Mouse (Mus musculus) MN1 (cell line): ENCODE measurements around the gene Hoxa10.

Source experiments
- DNase-seq: peaks from one replicate; pipeline ENCODE4 v3.0.0-alpha.2; 2016; ENCODE audit warnings: low spot score

Hoxa10 gene

GRCm38 (mm10) chr6:52240389-52241000, at the start of gene Hoxa10:
Hoxa10 (minus strand) TSS chr6:52240854.
- DNase-seq: no peak

- no peak for DNase-seq
Observed at GRCm38 (mm10) chr6:52290186-52290585, 49.5 kb upstream of the Hoxa10 start.

- DNase-seq: no peak
Observed at GRCm38 (mm10) chr6:52283896-52284295, 43.2 kb upstream of the Hoxa10 start.

GRCm38 (mm10) chr6:52281084-52281483, 40.4 kb upstream of the Hoxa10 start:
- DNase-seq: no peak

- no peak for DNase-seq
Observed at GRCm38 (mm10) chr6:52276920-52277319, 36.3 kb upstream of the Hoxa10 start.

GRCm38 (mm10) chr6:52276382-52276781, 35.7 kb upstream of the Hoxa10 start:
- DNase-seq: no peak

GRCm38 (mm10) chr6:52275563-52276280, 35.1 kb upstream of the Hoxa10 start:
- no peak for DNase-seq

GRCm38 (mm10) chr6:52274576-52274975, 33.9 kb upstream of the Hoxa10 start:
- DNase-seq: no peak

- no peak for DNase-seq
Observed at GRCm38 (mm10) chr6:52273656-52274280, 33.1 kb upstream of the Hoxa10 start.

GRCm38 (mm10) chr6:52272766-52273655, 32.4 kb upstream of the Hoxa10 start:
- no peak for DNase-seq

- DNase-seq: peak; percentile 37
Observed at GRCm38 (mm10) chr6:52270494-52271480, 30.1 kb upstream of the Hoxa10 start.

- DNase-seq: no peak
Observed at GRCm38 (mm10) chr6:52268756-52269155, 28.1 kb upstream of the Hoxa10 start.

- DNase-seq: no peak
Observed at GRCm38 (mm10) chr6:52268341-52268740, 27.7 kb upstream of the Hoxa10 start.

GRCm38 (mm10) chr6:52267691-52268090, 27.0 kb upstream of the Hoxa10 start:
- DNase-seq: no peak

- DNase-seq: no peak
Observed at GRCm38 (mm10) chr6:52267221-52267620, 26.6 kb upstream of the Hoxa10 start.

GRCm38 (mm10) chr6:52266666-52266985, 26.0 kb upstream of the Hoxa10 start:
- no peak for DNase-seq

- DNase-seq: no peak
Observed at GRCm38 (mm10) chr6:52265913-52266665, 25.4 kb upstream of the Hoxa10 start.

- no peak for DNase-seq
Observed at GRCm38 (mm10) chr6:52265306-52265912, 24.8 kb upstream of the Hoxa10 start.

- DNase-seq: no peak
Observed at GRCm38 (mm10) chr6:52264106-52264790, 23.6 kb upstream of the Hoxa10 start.

GRCm38 (mm10) chr6:52263321-52263585, 22.6 kb upstream of the Hoxa10 start:
- DNase-seq: no peak
